Mouse (Mus musculus): ENCODE results near the gene Snta1. TPM values are rescaled to one million over a fixed set of nuclear protein-coding genes. Genes with fewer than 3 reads are reported as not detected.

The Snta1 gene
- polyA plus RNA-seq, 1 experiment from 2014 or later = 4.9 TPM

DNA sequence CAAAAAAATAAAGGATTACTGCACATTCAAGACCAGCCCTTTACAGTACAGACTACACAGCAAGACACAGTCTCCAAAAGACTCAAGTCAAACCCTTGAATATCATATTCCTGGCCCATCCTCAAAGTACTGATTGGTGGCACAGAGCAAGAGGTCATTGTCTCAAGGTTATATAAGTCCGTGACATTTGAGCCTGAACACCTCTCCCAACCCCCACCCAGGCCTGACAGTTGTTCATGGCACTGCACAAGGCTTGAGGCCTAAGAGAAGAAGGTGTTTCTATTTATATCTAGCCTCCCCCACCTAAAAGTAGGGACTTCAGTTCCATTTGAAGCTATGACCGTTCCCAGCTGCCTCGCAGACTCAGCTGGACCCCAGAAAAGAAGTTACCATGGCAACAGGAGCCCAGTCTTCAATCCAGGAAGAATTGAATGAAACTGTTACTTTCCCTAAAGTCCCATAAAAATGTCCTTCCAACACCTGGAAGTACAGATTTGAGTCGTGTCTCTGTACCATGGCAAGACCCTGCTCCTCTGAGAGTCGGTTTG is 2.4 kb downstream of the Snta1 start:
- Histone ChIP-seq H3K4me3 (ENCODE audit: low read depth, low read length) (no peak overlapping the region), H3K9ac (ENCODE audit: low read depth, low read length) (no peak overlapping the region), H3K4me1 (replicated peaks; ENCODE audit: control insufficient read depth, insufficient read depth, low read length) (no peaks in the 10 kb centered on the region), H3K36me3 (ENCODE audit: control insufficient read depth, insufficient read depth) (no peaks in the 10 kb centered on the region), H3K27ac (ENCODE audit: low read depth, low read length) (no peak overlapping the region), H3K27me3 (replicated peaks; ENCODE audit: control insufficient read depth, insufficient read depth, low read length) (no peaks in the 10 kb centered on the region), H3K4me2 (replicated peaks; ENCODE audit: low read depth) (no peak overlapping the region), H3K9me3 (ENCODE audit: control insufficient read depth) (no peaks in the 10 kb centered on the region)
- TF ChIP-seq CTCF (IDR thresholded peaks at IDR 0.05; ENCODE audit: low read depth) = no peak
- WGBS = 77% methylated on average over 5 of the region's 5 CpGs
- ATAC-seq = no peak

DNA sequence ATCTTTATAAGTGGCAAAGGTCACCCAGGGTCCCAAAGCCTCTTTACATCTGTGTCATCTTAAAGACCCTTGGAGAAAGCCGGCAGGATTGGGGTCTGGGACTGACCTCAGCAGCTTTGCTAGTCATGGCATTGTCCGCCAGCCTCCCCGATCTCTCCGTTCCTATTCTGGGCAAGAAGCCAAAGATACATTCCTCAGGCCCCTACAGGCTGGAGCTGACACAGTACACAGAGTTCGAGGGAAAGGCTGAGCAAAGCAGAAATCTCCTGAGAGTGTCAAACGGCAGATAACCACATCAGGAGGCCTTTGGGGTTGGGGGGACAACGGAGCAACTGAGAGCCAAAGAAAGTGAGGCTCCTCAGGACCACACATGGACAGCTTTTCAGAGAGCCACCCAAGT is 5.1 kb downstream of the Snta1 start:
- peak overlapping the region; percentile 17; the same call in 1 of the 2 replicates for H3K4me2 ChIP-seq (replicated peaks; ENCODE audit: low read depth)
- TF ChIP-seq CTCF (IDR thresholded peaks at IDR 0.05; ENCODE audit: low read depth) = peak; percentile 55
- H3K9ac ChIP-seq (ENCODE audit: low read depth, low read length) = no peak overlapping the region; the same call in 1 of the 2 replicates
- H3K36me3 ChIP-seq (ENCODE audit: control insufficient read depth, insufficient read depth) = no peaks in the 10 kb centered on the region
- no peak overlapping the region for H3K4me3 ChIP-seq (ENCODE audit: low read depth, low read length)
- no peaks in the 10 kb centered on the region for H3K9me3 ChIP-seq (ENCODE audit: control insufficient read depth)
- H3K4me1 ChIP-seq (replicated peaks; ENCODE audit: control insufficient read depth, insufficient read depth, low read length) = no peaks in the 10 kb centered on the region
- peak; percentile 43; the same call in 1 of the 2 replicates for ATAC-seq
- no peaks in the 10 kb centered on the region for H3K27me3 ChIP-seq (replicated peaks; ENCODE audit: control insufficient read depth, insufficient read depth, low read length)
- WGBS = 11% methylated on average over 7 of the region's 7 CpGs
- no peak overlapping the region for H3K27ac ChIP-seq (ENCODE audit: low read depth, low read length)

DNA sequence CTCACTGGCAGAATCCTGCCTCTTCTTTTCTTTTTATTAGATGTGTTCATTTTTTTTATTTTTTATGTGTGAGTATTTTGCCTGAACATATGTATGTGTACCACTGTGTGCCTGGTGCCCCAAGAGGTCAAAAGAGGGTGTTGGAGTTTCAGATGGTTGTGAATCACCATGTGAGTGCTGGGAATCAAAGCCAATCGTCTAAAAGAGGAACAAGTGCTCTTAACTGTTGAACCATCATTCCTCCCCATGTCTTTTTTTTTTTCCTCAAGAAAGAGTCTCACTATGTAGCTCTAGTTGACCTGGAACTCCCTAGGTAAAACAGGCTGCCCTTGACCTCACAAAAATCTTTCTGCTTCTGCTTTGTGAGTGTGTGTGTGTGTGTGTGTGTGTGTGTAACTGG is 5.9 kb downstream of the Snta1 start:
- H3K9me3 ChIP-seq (ENCODE audit: control insufficient read depth) = no peaks in the 10 kb centered on the region
- 48% methylated on average over 1 of the region's 1 CpGs for WGBS
- no peak overlapping the region for H3K4me2 ChIP-seq (replicated peaks; ENCODE audit: low read depth)
- TF ChIP-seq CTCF (IDR thresholded peaks at IDR 0.05; ENCODE audit: low read depth) = no peak
- no peak overlapping the region for H3K9ac ChIP-seq (ENCODE audit: low read depth, low read length)
- no peak overlapping the region for H3K4me3 ChIP-seq (ENCODE audit: low read depth, low read length)
- no peaks in the 10 kb centered on the region for H3K36me3 ChIP-seq (ENCODE audit: control insufficient read depth, insufficient read depth)
- H3K27me3 ChIP-seq (replicated peaks; ENCODE audit: control insufficient read depth, insufficient read depth, low read length) = no peaks in the 10 kb centered on the region
- no peak for ATAC-seq
- H3K4me1 ChIP-seq (replicated peaks; ENCODE audit: control insufficient read depth, insufficient read depth, low read length) = no peaks in the 10 kb centered on the region
- no peak overlapping the region for H3K27ac ChIP-seq (ENCODE audit: low read depth, low read length)

DNA sequence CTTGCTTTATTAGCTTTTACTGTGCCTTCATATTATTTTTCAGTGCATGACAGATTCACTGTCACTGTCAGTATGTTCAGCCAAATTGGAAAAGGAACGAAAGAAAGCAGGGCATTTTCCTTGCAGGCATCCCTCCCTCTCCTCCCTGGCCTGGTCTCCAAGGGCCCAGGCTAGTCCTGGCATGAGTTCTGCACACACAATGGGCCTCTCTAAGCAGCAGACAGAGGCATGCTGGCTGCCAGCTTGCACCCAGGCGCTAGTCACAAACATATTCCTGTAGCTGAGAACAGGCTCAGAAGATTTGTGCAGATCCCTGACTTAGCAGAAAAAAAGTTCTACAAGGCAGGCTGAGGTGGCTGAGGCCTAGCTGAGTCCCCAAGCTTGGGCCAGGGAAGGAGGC is 8.6 kb downstream of the Snta1 start:
- no peaks in the 10 kb centered on the region for H3K27me3 ChIP-seq (replicated peaks; ENCODE audit: control insufficient read depth, insufficient read depth, low read length)
- H3K4me2 ChIP-seq (replicated peaks; ENCODE audit: low read depth) = no peak overlapping the region
- H3K27ac ChIP-seq (ENCODE audit: low read depth, low read length) = no peak overlapping the region
- H3K4me3 ChIP-seq (ENCODE audit: low read depth, low read length) = no peak overlapping the region
- no peaks in the 10 kb centered on the region for H3K36me3 ChIP-seq (ENCODE audit: control insufficient read depth, insufficient read depth)
- TF ChIP-seq CTCF (IDR thresholded peaks at IDR 0.05; ENCODE audit: low read depth) = no peak
- WGBS = 87% methylated on average over 2 of the region's 2 CpGs
- H3K9me3 ChIP-seq (ENCODE audit: control insufficient read depth) = no peaks in the 10 kb centered on the region
- ATAC-seq = no peak
- no peak overlapping the region for H3K9ac ChIP-seq (ENCODE audit: low read depth, low read length)
- no peaks in the 10 kb centered on the region for H3K4me1 ChIP-seq (replicated peaks; ENCODE audit: control insufficient read depth, insufficient read depth, low read length)

DNA sequence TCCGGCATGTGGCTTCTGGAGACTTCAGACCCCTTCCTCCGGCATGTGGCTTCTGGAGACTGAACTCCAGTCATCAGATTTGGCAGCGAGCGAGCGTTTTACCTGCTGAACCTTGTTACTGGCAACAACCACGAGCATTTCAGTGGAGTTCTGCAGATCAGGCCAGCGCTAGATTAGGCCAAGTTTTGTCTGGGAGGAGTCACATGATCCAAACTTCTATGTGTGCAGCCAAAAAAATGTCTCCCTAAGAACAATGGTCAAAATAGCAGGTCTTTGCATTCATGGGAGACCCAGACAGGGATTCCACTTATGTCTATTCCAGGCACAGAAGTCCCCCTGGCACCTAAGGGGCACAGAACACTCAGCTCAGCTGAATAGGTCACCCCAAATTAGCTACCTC is 9.6 kb downstream of the Snta1 start:
- no peak overlapping the region for H3K27ac ChIP-seq (ENCODE audit: low read depth, low read length)
- no peaks in the 10 kb centered on the region for H3K9me3 ChIP-seq (ENCODE audit: control insufficient read depth)
- no peak for TF ChIP-seq CTCF (IDR thresholded peaks at IDR 0.05; ENCODE audit: low read depth)
- 77% methylated on average over 7 of the region's 7 CpGs for WGBS
- ATAC-seq = no peak
- no peaks in the 10 kb centered on the region for H3K4me1 ChIP-seq (replicated peaks; ENCODE audit: control insufficient read depth, insufficient read depth, low read length)
- H3K36me3 ChIP-seq (ENCODE audit: control insufficient read depth, insufficient read depth) = no peaks in the 10 kb centered on the region
- no peak overlapping the region for H3K4me3 ChIP-seq (ENCODE audit: low read depth, low read length)
- no peak overlapping the region for H3K9ac ChIP-seq (ENCODE audit: low read depth, low read length)
- H3K27me3 ChIP-seq (replicated peaks; ENCODE audit: control insufficient read depth, insufficient read depth, low read length) = no peaks in the 10 kb centered on the region
- no peak overlapping the region for H3K4me2 ChIP-seq (replicated peaks; ENCODE audit: low read depth)

DNA sequence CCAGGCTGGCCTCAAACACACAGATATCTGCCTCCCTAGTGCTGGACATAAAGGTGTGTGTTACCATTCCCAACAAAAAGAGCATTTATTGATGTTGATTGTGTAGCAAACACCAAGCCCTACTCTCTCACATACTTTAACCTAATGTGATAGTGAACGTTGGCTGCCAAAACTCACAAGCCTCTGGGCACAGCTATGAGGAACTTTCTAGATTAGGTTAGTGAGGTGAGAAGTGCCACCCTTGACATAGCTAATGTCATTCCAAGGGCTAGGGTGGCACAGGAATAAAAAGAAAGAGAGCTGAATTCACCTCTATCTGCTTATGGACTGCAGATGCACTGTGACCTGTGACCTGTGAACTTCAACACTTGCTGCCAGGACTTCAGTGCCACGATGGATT is 11.4 kb downstream of the Snta1 start:
- H3K4me3 ChIP-seq (ENCODE audit: low read depth, low read length) = no peak overlapping the region
- no peaks in the 10 kb centered on the region for H3K27me3 ChIP-seq (replicated peaks; ENCODE audit: control insufficient read depth, insufficient read depth, low read length)
- 78% methylated on average over 2 of the region's 2 CpGs for whole genome bisulfite sequencing
- H3K27ac ChIP-seq (ENCODE audit: low read depth, low read length) = no peak overlapping the region
- no peaks in the 10 kb centered on the region for H3K9me3 ChIP-seq (ENCODE audit: control insufficient read depth)
- no peak overlapping the region for H3K4me2 ChIP-seq (replicated peaks; ENCODE audit: low read depth)
- TF ChIP-seq CTCF (IDR thresholded peaks at IDR 0.05; ENCODE audit: low read depth) = no peak
- no peaks in the 10 kb centered on the region for H3K36me3 ChIP-seq (ENCODE audit: control insufficient read depth, insufficient read depth)
- H3K9ac ChIP-seq (ENCODE audit: low read depth, low read length) = no peak overlapping the region
- ATAC-seq = no peak
- H3K4me1 ChIP-seq (replicated peaks; ENCODE audit: control insufficient read depth, insufficient read depth, low read length) = no peaks in the 10 kb centered on the region

DNA sequence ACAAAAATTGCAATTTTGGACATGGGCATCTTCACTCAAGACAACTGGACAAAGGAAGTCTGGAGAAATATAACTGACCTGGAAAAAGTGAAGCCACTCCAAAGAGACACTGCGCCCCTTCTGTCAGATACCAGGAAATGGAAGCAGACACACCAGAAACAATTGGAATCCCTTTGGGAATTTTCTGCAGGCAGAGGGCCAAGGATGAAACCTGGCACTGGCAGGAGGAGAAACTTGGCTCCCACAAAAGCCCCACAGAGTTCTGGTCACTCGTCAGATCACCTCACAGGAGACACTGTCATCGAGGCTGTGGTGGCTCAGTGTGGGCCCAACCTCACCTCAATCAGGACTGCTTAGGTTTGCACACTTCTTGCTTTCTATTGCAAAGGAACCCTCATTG is 13.3 kb downstream of the Snta1 start:
- ATAC-seq = no peak
- WGBS = 80% methylated on average over 3 of the region's 3 CpGs
- no peak for TF ChIP-seq CTCF (IDR thresholded peaks at IDR 0.05; ENCODE audit: low read depth)
- Histone ChIP-seq H3K27me3 (replicated peaks; ENCODE audit: control insufficient read depth, insufficient read depth, low read length) (no peaks in the 10 kb centered on the region), H3K27ac (ENCODE audit: low read depth, low read length) (no peak overlapping the region), H3K9ac (ENCODE audit: low read depth, low read length) (no peak overlapping the region), H3K4me3 (ENCODE audit: low read depth, low read length) (no peak overlapping the region), H3K36me3 (ENCODE audit: control insufficient read depth, insufficient read depth) (no peaks in the 10 kb centered on the region), H3K9me3 (ENCODE audit: control insufficient read depth) (no peaks in the 10 kb centered on the region), H3K4me2 (replicated peaks; ENCODE audit: low read depth) (no peak overlapping the region), H3K4me1 (replicated peaks; ENCODE audit: control insufficient read depth, insufficient read depth, low read length) (no peaks in the 10 kb centered on the region)
